Mouse (Mus musculus) ES-Bruce4 (cell line): ENCODE measurements around the gene Cpxm1.

Experiments
- CTCF ChIP-seq: IDR thresholded peaks from one replicate; pipeline ENCODE4 v1.8.1; 2011; ENCODE audit warnings: low read depth, low read length
- EP300 ChIP-seq: IDR thresholded peaks from 2 replicates; pipeline ENCODE4 v1.6.1; 2011; ENCODE audit warnings: low read depth, low read length; ENCODE audit not compliant: insufficient read depth
- POLR2A ChIP-seq: IDR thresholded peaks from one replicate; pipeline ENCODE4 v1.8.1; 2011; ENCODE audit warnings: low read length; ENCODE audit not compliant: insufficient read depth

DNA sequence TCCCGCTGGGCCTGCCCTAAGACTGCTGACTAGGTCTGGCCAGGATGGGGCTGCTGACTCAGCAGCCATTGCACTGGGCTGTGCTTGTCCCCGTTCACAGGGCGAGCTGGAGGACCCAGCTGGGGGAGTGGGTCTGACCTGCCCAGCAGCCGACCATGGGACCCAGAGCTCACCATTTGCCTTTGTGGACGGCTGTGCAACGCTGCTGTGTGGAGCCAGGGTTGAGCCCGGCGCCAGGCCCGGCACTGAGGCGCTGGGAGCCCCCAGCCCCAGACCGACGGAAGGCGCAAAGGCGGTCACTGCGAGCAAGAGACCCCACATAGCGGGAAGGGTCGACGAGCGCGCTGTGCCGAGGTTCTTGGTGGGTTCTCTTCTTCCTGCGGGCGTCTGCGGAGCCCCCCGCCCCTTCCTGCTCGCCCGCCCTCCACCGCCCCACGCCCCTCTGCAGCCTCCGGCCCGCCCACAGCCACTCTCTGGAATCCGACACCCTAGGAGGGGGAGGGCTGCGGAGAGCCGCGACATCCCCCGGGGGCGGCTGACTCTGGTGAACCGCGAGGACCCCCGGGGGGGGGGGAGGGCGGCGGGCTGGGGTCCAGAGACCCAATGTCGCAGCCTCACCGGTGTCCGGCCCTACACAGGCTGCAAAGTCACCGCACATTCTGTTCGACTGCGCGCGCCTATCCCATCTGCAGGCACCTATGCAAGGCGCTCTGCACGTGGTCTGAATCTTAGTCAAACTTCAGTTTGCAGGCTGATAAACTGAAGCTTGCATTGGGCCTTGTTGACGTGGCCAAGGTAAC, at the start of gene Cpxm1:
- no peak for TF ChIP-seq CTCF
- TF ChIP-seq POLR2A, result no peak
- no peak for TF ChIP-seq EP300
